Mouse (Mus musculus): ENCODE measurements around the gene Aftph. TPM values are rescaled to one million over a fixed set of nuclear protein-coding genes. Genes with fewer than 3 reads are reported as not detected.
"Not testable (repeated sequence)": the region's sequence is repeated elsewhere in the genome, so short reads cannot be mapped to it uniquely, and the experiment has no call there.

The Aftph gene
- total RNA-seq (2015) (68.2 and 74.4 TPM in 2 replicates), total RNA-seq (2017) (61.9 and 67.4 TPM in 2 replicates)

GRCm38 (mm10) chr11:20741201-20742100, at the start of gene Aftph:
Gene Aftph (minus strand): TSS chr11:20741589.
- peak; percentile 84 for ATAC-seq (ENCODE audit: poor library complexity, severe bottlenecking)

- no peak for ATAC-seq (ENCODE audit: poor library complexity, severe bottlenecking)
Observed at GRCm38 (mm10) chr11:20789015-20789414, 47.6 kb upstream of the Aftph start.

GRCm38 (mm10) chr11:20788070-20788469, 46.7 kb upstream of the Aftph start:
- no peak for ATAC-seq (ENCODE audit: poor library complexity, severe bottlenecking)

- ATAC-seq (ENCODE audit: poor library complexity, severe bottlenecking), result no peak
Observed at GRCm38 (mm10) chr11:20786191-20786590, 44.8 kb upstream of the Aftph start.

DNA sequence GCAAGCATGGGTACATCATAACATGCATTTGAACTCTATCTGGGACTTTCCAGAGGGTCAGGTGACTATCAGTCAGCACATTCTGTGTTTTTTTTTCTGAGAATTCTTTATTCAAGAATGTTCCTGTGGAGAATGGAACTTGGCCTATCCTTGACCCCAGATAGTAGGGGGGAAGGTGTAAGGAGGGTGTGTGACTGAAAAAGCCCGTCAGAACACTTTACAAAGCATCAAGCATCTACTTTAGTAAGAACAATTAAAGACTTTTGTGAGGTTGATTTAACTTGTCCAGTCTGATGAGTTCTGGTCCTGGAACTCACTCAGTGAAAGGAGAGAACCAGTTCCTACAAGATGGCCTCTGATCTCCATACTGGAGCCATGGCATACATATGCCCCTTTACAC, 43.8 kb upstream of the Aftph start:
- no peak for ATAC-seq (ENCODE audit: poor library complexity, severe bottlenecking)

GRCm38 (mm10) chr11:20784776-20785175, 43.4 kb upstream of the Aftph start:
- no peak for ATAC-seq (ENCODE audit: poor library complexity, severe bottlenecking)

GRCm38 (mm10) chr11:20783467-20783866, 42.1 kb upstream of the Aftph start:
- no peak for ATAC-seq (ENCODE audit: poor library complexity, severe bottlenecking)

DNA sequence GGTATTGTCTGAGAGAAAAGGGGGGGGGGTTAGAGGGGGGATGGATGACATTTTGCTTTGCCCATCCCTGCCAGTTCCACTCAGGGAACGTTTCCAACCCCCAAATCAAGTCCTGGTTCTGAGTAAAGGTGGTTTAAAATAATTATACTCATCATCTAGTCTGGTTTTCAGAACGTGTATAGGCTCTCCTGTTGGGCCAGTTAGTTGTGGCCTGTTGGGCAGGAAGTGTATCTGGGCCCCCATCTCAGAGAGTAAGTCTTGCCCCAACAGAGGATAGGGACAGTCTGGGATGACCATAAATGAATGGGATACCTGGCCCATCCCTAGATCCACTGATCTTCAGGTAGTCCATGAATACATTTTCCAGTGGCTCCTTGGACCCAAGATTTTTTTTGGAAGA, 41.2 kb upstream of the Aftph start:
- no peak for ATAC-seq (ENCODE audit: poor library complexity, severe bottlenecking)

DNA sequence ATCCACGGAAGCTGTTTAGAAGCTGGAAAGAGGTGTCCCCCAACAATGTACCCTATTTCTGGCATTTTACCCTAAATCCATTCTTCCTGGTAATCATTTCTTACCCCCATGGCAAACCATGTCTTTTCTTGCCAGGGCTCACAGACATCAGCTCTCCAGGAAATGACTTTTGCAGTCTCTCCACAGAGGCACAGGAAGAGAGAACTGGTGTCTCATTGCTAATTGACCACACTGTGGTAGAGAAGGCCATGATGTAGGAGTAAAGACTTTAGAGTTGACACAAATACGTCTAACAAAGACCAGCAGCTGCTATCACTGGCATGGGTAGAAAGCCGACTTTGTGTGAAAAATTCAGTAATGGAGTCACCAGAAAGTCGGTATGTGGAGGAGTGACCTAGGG, 38.9 kb upstream of the Aftph start:
- no peak for ATAC-seq (ENCODE audit: poor library complexity, severe bottlenecking)

- peak; percentile 77 for ATAC-seq (ENCODE audit: poor library complexity, severe bottlenecking)
Observed at GRCm38 (mm10) chr11:20778861-20779563, 37.6 kb upstream of the Aftph start.

GRCm38 (mm10) chr11:20778298-20778697, 36.9 kb upstream of the Aftph start:
- 0 out of 2 replicates have a peak, but pooled peaks have one; percentile 43 for ATAC-seq (ENCODE audit: poor library complexity, severe bottlenecking)

DNA sequence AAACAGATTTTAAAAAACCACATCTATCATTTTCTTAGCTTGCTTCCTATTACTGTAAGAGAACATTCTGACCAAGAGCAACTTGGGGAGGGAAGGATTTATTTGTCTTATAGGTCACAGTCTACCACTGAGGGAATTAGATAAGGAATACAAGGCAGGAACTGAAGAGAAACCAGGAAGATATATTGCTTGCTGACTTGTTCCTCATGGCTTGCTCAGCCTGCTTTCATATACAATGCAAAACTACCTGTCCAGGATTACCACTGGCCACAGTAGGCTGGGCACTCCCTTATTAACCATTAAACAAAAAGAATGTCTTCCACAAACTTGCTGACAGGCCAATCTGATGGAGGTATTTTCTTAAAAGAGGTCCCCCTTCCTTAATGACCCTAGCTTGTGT, 35.3 kb upstream of the Aftph start:
- no peak for ATAC-seq (ENCODE audit: poor library complexity, severe bottlenecking)

DNA sequence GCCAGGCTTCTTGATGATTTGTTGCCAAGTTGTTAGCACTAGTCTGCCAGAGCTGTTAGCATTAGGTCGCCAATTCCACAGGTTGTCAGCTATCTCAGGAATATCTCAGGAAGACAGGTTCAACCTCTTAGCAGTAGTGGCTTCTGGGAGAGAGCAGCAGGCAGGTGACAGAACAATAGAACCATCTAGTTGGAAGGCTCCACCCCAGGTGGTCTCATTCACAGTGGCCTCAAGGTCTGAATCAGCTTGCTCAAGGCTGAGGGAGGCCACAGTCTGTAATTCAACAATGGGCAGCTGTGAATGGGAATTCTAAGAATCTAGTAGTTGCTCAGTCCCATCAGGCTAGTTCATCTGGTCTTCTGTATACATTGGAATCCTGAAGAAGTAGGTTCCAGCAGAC, 31.3 kb upstream of the Aftph start:
- ATAC-seq (ENCODE audit: poor library complexity, severe bottlenecking), result no peak

- not testable (repeated sequence) for ATAC-seq (ENCODE audit: poor library complexity, severe bottlenecking)
Observed at GRCm38 (mm10) chr11:20771827-20772226, 30.4 kb upstream of the Aftph start.

GRCm38 (mm10) chr11:20761984-20762383, 20.6 kb upstream of the Aftph start:
- ATAC-seq (ENCODE audit: poor library complexity, severe bottlenecking), result peak; percentile 81

DNA sequence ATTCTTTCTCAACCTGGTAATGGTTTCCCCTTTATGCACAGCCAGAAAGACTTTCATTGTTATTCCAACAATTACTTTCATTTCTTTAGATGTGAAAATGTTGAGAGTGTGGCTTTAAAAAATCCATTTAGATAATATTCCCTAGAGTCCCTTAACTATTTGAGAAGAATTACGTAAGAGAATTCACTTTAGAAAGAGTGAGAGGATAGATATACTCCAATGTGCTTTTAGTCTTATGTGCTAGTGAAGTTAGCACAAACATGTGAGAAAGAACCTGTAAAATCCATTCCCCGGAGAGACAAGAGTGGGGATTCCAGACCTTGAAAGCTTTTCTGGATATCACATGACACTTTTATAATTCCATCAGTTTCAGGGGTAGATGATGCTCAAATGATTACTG, 9.2 kb upstream of the Aftph start:
- ATAC-seq (ENCODE audit: poor library complexity, severe bottlenecking), result no peak

- no peak for ATAC-seq (ENCODE audit: poor library complexity, severe bottlenecking)
Observed at GRCm38 (mm10) chr11:20743353-20743752, 2.0 kb upstream of the Aftph start.

DNA sequence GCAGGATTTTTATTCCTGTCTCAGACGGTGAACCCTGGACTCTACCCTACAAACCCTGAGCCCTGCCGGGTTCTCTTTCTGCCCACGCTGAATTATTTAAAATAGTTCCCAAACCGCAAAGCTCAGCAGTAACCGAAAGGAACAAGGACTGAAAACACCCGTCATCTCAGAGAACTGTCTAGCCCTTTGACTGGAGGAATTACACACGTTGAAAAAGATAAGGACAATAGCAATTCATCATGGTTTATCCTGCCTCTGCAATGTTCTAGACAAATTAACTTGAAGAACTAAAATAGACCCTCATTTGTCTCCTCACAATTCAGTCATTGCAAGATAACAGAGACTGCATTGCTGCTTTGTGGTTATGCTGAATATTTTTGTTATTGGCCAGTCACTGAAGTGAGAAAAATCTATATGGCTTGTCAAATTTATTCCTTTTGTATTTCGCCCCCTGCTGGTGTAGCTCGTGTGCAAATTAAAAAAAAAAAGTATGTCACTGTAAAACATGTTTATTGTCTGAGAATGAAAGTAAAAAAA, 1.0 kb upstream of the Aftph start:
- 0 out of 2 replicates have a peak, but pooled peaks have one; percentile 8 for ATAC-seq (ENCODE audit: poor library complexity, severe bottlenecking)

DNA sequence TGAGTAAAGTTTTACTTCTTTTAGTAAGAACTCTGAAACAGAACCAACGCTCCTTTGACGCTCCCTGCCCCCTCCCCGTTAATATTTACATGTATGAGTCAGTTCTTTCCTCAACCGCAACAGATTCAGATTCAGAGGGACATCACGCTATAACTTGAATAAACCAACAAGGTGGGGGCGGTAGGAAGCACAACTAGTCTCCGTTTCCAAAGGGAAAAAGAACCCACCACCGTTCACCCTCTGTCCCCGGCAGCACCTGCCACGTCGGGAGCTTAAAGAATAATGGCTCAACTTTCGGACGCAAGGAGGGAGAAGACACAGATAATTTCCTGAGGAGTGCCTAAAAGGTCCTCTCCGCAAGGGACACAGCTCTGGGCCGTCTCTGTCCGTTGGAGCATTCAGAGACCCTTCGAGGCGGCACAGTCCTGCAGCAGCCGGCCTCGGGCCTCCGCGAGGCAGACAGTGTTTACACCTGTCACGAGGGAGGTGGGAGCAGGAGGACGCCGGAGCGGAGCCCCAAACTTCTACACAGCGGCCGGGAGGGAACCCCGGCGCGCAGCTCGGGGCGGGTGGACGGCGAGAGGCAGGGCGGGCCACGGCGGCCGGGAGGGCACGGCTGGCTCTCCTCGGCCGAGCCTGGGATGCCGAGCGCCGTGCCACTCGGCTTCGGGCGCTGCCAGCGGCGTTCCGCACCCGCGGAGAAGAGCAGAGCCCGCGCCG, 748 bp downstream of the Aftph start:
- peak; percentile 35 for ATAC-seq (ENCODE audit: poor library complexity, severe bottlenecking)

- no peak for ATAC-seq (ENCODE audit: poor library complexity, severe bottlenecking)
Observed at GRCm38 (mm10) chr11:20734066-20734465, 7.3 kb downstream of the Aftph start.

DNA sequence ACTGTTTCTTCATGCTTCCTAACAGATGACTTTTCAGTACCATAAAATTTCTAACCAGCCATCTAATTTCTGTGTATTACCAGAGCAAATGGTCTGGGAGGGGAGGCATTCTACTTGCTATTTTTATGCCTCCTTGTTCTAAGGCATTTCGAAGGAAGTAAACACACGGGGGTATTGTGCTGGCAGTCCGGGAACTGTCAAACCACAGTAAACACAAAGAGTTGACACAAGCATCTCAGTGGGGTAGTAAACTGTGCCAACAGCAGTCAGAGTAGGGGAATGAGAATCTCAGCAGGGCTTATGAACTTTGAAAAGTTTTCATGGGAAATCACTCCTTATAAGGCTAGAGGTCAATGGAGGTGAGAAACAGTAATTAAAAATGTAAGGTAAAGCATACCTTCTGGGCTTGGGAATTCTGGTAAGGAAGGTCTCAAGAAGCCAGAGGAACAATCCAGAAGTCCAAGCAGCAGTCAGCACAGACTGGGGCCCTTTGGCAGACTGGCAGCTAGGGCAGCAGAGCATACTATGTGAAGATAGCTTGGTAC, 7.8 kb downstream of the Aftph start:
- no peak for ATAC-seq (ENCODE audit: poor library complexity, severe bottlenecking)
